Mouse (Mus musculus) kidney, postnatal 14 days (tissue): Measurements from ENCODE around the gene Serpina3g.
"Not testable (repeated sequence)": the region's sequence is repeated elsewhere in the genome, so short reads cannot be mapped to it uniquely, and the experiment has no call there.

ENCODE experiments used
- DNase-seq: peaks from one replicate; pipeline ENCODE4 v3.0.0; 2022; ENCODE audit warnings: mixed read lengths

The Serpina3g gene

DNA sequence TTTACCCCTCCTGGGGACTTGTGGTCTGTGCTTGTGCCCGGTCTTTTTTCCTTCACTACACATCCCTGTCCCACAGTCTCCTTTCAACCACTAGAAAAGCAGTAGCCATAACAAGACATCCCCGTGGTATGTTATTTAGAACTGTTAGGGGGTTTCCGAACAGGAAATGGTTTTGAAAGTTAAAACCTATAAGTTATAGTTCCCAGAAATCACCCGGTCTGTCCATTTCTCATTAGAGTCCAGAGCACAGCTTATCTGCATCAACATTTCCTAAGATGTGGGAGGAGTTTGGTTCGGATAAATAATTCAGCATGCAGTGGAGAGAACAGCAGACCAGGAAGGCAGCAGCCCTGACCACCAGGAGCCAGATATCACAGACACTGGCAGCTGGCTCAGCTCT, at the start of gene Serpina3g:
Gene Serpina3g, plus strand, starts transcription at position 331 of the 400 bp plus-strand sequence.
- DNase-seq: no peak

DNA sequence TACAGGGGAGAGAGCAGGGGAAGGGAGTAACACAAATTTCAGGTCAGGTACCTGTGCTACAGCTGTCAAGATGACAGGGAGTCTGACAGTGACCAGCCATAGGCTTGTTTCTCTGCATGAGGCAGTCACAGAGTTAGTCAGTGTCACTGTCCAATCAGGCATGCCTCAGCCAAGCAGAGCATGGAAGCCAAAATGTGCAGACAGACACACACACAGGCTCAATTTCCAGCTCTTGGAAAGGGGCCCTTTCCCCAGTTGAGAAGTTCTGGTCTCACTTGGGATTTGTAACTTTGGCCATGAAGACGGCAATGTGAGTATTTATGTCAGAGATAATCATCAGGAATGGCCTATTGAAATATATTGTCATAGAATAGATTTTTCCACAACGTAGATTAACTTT, 46.8 kb upstream of the Serpina3g start:
- no peak for DNase-seq

DNA sequence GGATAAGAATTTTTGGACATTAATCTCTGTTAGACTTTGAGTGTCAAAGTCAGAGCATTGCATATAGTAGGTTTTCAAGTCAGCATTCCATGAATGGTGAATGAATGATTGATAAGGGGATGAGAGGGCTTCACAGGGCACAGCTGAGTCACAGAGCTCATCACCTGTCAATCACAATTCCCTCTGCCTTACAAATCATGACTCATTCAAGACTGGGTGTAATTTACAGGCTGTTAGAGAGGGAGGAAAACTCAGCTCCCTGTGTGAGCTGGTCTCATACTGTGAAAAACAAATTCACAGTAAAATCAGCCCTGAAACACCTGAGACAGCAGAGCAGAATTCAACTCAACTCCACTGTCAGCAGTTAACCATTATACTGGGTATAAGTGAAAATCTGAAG, 45.2 kb upstream of the Serpina3g start:
- no peak for DNase-seq

DNA sequence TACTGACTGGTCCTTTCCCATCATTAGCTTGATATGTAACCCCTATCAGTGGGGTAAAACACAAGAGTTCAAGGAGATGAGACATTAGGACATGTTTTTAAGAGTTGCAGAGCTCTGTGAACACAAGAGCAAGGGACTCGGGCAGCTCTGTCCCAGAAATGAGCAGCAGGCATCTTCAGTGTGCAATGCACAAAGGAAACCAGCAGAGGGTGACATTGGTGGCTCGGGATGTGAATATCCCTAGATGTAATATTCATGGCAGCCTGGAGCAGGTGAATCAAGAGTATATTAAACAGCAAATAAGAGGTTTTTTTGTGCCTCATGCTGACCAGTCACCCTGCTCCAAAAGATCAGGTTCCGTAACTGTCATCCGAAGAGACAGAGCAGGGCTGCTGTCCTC, 26.9 kb upstream of the Serpina3g start:
- DNase-seq: no peak

DNA sequence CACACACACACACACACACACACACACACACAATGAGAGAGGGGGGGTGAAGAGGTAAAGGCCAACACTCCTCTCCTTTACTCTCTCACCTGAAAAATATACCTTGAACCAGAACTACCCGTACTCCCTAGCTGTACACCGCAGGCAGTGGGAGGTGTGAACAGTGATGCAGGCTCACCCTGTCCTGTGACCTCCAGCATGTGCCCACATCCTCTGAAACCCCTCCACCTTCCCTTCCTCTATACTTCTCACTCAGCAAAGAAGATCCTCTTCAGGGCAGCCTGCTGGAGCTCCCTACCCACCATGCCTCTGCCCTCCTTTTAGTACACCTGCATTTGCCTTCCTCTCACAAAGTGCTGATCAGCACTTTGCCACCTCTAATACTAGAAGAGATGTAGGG, 26.2 kb upstream of the Serpina3g start:
- no peak for DNase-seq

DNA sequence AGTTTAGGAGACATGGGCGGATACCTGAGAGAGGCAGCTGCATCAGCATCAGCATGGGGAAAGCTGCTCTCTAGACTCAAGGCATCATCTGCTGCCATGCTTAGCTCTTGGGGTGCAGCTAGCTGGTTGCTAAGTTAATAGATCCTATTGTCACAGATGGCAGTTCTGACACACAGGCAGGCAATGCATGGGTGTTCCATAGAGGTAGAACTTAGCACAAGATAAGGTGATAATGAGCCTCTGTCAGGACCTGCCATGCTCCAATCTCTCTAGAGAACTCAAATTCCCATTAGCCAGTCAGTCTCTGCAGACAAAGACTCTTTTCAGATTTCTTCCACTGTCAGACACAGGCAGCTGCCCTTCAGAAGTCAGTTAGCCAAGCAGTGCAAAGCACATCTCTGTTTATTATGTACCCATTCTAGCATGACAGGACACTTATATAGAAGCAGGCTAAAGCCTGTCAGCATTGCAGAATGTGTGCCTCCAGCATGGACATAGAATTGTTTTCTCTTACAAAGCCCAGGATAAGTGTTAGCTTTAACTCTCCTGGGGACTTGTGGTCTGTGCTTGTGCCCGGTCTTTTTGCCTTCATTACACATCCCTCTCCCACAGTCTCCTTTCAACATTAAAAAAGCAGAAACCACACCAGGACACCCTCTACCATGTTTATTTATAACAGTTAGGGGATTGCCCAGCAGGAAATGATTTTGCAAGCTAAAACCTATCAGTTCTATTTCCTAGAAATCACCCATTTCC, 22.2 kb upstream of the Serpina3g start:
- no peak for DNase-seq

DNA sequence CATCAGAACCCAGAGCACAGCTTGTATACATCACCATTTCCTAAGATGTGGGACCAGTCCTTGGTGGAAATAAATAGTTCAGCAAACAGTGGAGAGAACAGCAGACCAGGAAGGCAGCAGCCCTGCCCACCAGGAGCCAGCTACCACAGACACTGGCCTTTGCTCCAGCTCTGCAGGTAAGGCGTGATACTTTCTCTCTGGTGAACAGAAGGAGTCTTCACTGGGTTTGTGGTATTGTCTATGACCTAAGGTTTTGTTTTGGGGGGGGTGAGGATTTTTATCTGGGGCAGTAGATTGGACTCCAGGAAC, 21.6 kb upstream of the Serpina3g start, which contains the start of gene Serpina3f:
Gene Serpina3f, plus strand, starts transcription at position 100 of the 309 bp plus-strand sequence.
- no peak for DNase-seq

DNA sequence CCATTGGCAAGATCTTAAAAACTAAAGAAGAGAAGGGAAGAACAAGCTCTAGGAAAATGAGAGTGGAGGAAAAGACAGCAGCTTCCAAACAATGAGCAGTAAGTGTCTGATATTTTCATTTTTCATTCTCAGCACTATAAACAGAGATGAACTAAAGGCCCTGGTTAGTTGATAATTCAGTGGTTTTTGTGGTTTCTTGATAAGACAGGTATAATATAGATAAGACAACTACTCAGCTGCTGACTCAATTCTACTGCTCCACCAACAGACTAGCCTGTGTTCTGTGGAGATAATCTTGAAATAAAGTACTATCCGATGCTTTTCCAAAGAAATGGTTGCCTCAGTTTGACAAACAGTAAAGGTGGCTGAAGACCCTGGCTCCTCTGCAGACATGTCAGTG, 20.8 kb upstream of the Serpina3g start:
- DNase-seq: no peak

DNA sequence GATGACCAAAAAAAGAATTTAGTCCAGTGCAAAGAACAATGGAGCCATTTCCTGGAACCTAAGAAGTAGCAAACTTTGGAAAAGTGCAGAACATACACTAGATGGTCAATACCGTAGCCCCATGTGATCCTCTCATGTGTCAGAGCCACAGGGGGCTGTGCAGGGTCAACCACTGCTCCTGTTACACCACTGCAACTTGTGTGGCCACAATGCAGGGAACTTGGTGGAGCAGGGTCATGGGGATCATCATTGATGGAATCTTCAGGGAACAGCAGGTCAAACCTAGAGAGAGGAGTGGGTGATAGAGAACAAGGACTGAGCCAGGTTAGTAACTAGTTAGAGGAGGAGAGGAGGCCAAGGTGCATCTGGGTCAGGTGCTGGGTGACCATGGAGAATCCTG, 14.4 kb upstream of the Serpina3g start:
- DNase-seq: no peak

DNA sequence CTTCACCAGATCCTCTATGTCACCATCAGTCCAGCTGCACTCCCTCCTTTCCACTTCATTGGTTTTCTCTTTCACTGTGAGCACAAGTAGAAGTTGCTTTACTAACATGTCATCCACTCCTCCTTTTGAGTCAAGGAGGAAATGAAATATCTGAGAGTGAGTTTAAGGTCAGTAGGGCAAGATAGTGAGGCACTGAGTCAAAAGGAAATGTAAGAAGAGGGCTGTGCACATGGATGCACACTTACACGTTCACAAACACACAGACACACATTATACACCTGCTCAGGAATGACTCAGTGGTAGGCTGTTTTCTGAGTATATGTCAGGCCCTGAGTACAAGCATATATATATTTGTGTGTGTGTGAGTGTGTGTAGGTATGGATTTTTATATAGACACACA, 12.4 kb upstream of the Serpina3g start:
- DNase-seq: no peak

DNA sequence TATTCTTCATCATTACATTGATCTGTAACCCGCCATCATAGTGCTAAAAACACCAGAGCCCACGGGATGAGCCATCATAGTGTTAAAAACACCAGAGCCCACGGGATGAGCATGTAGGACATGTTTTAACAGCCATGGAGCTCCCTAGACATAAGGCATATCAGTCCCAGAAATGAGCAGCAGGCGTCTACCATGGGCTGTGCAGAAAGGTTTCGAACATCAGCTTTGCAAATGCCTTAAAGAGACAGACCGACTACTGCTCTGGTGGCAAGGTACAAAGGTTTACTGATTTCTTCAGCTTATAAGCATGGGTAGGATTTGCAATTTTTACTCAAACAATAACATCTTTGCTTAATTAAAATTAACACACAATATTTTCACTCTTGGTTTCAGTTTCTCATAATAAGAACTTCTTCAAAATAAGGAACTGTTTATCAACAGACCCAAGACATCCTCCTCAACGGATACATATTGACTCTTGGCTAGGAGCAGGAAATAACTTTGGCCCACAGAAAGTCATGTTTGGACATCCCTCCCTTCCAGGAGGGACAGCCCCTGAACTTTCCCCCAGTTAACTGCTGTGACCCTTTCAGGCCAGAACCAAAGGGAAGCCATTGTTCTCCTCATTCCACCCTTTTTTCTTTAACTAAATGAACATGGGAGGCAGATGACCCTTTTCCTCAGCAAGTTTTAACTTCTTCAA, 11.3 kb upstream of the Serpina3g start:
- DNase-seq: no peak

DNA sequence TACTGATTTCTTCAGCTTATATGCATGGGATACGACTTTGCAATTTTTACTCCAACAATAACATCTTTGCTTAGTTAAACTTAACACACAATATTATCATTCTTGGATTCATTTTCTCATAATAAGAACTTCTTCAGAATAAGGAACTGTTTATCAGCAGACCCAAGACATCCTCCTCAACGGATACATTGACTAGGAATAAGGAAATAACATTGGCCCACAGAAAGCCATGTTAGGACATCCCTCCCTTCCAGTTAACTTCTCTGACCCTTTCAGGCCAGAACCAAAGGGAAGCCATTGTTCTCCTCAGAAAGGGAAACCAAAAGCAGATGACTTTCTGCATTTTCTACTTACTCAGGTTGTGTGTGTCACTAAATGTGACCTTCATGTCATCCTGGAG, 5.3 kb upstream of the Serpina3g start:
- DNase-seq: no peak

DNA sequence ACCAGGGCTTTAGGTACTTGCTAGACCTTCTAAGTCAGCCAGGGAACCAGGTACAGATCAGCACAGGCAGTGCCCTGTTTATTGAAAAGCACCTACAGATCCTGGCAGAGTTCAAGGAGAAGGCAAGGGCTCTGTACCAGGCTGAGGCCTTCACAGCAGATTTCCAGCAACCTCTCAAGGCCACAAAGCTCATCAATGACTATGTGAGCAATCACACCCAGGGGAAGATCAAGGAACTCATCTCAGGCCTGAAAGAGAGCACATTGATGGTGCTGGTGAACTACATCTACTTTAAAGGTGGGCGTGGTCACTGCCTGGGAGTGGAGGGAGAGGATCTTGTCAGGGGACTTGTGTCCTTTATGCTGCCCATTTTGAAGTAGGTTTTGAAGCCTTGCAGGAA, 2.0 kb downstream of the Serpina3g start:
- not testable (repeated sequence) for DNase-seq

DNA sequence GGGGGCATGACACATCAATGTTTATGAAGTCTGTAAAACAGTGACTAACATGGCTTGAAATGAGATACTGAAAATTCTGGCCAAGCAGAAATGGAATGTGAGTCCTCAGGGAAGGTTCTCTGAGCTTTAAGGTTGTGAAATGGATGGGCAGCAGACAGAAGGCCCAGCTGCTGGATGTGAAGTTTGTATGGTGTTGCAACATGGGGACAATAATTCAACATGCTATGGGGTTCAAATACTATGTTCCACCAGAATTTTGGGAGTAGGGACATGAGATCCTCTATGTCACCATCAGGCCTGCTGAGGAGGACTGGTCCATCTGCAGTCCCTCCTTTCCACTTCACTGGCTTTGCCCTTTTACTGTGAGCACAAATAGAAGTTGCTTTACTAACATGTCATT, 7.3 kb downstream of the Serpina3g start:
- no peak for DNase-seq

DNA sequence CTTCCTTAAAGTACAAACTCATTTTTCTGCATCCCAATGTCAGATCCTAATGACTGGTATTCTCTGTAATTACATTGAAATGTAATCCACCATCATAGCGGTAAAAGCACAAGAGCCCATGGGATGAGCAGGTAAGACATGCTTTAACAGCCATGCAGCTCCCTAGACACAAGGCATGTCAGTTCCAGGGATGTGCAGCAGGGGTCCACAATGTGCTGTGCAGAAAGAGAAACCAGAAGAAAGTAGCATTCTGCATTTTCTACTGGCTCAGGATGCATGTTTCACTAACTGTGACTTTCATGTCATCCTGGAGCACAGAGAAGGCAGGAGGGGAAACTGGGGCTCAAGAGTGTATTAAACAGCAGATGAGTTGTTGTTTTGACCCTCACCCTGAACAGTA, 9.0 kb downstream of the Serpina3g start:
- DNase-seq: no peak

DNA sequence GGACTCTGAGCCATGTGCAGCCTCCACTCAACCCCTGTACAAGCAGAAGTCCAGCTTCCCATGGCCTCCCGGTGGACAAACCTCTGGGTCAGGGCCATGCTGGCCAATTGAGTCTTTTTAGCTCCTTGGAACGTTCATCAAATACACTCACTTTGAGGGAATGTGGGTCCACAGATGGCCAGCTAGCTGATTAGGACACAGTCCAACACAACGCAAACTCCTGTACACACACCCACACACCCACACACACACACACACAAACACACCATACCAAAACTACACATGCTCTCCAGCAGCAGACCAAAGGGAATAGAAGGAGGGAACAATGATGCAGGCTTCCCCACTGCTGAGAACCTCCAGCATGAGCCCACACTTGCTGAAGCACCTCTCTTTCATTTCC, 9.6 kb downstream of the Serpina3g start:
- no peak for DNase-seq

DNA sequence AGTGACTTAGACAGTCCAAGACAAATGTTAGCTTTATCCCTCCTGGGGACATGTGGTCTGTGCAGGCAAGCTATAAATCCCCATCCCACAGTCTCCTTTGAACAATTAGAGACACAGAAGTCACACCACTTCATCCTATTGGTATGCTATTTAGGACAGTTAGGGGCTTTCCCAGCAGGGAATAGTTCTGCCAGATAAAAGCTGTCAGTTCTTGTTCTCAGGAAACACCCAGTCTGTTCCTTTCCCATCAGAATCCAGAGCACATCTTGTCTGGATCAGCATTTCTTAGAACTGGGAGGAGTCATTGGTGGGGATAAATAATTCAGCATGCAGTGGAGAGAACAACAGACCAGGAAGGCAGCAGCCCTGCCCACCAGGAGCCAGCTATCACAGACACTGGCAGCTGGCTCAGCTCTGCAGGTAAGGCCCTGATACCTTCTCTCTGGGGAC, 11.5 kb downstream of the Serpina3g start:
- no peak for DNase-seq

DNA sequence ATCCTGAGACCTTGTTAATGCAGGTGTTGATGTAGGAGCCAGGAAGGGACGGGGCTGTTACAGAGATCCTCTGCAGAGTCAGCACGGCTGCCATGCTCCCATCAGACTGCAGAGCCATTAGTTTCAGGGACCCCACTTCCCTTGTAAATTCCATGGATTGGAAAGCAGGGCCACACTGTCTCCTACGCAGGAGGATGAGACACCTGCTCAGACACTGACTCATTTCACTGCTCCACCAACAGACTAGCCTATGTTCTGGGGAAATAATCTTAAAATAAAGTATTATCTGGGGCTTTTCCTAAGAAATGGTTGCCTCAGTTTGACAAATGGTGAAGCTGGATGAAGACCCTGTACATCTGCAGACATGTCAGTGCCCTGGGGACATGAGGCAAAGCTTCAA, 12.2 kb downstream of the Serpina3g start:
- no peak for DNase-seq

DNA sequence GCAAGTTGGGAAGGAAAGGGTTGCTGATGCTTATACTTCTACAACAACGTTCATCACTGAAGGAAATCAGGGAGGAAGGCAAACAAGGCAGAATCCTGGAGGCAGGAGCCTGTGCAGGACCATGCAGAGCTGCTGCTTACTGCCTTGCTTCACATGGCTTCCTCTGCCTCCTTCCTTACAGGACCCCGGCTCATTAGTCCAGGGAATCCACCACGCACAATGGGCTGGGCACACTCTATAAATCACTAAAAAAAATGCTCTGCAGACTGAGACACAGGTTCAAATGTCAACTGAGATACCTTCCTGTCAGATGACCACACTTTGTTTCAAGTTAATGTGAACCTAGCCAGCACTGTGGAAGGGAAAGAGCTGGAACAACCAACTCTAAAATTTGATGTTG, 25.0 kb downstream of the Serpina3g start:
- DNase-seq: peak; percentile 5

DNA sequence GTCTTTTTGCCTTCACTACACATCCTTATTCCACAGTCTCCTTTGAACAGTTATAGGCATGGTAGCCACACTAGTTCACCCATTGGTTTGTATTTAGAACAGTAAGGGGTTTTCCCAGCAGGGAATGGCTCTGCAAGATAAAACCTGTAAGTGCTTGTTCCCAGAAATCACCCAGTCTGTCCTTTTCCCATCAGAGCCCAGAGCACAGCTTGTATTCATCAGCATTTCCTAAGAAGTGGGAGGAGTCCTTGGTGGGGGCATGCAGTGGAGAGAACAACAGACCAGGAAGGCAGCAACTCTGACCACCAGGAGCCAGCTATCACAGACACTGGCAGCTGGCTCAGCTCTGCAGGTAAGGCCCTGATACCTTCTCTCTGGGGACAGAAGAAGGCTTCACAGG, 26.8 kb downstream of the Serpina3g start, which contains the start of gene Serpina3i:
Gene Serpina3i, plus strand, starts transcription at position 260 of the 400 bp plus-strand sequence.
- no peak for DNase-seq

DNA sequence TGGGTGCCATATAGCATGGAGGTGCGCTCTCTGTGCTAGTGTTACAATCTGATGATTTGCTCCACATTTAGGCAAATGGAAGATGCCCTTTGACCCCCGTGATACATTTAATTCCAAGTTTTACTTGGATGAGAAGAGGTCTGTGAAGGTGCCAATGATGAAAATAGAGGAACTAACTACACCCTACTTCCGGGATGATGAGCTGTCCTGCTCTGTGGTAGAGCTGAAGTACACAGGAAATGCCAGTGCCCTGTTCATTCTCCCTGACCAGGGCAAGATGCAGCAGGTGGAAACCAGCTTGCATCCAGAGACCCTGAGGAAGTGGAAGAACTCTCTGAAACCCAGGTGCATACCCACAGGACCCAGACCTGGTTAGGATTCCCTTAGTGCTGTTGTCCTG, 30.3 kb downstream of the Serpina3g start:
- DNase-seq: no peak

DNA sequence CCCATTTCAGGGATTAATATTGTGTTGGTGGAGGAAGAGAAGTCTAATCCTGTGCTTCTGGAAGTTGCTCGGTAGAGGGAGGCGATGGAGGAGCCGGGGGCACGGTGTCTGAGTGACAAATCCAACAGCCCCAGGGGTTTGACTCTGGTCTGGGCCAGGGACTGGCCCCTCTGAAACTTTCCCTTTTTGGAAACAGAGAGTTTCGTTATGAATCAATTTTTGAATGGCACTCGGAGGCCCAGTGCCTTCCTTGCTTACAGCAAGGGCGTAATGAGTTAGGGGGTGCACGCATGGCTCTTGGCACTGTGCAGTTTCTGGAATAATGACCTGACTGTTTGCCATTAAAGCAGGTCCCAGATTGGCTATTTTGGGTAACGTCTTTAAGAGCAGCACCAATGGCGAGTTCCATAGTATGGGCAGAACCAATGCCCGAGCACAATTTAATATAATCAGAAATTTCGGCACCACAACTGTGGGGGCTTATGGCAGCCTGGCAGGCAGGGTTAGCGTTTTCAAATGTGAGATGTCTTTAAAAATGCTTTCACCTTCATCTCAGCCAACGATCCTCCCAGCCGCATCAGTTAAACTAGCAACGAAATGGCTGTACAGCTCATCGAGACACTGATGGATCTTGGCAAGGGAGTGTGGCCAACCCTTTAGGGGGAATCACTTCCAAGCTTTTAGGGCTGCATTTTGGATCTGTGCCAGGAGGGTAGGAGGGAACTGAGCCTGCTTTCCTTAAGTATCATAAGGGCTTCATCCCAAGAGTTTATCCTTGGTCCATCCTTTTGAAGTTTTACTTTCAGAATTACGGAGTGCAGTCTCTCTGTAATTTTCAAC, 42.4 kb downstream of the Serpina3g start:
- DNase-seq: no peak

DNA sequence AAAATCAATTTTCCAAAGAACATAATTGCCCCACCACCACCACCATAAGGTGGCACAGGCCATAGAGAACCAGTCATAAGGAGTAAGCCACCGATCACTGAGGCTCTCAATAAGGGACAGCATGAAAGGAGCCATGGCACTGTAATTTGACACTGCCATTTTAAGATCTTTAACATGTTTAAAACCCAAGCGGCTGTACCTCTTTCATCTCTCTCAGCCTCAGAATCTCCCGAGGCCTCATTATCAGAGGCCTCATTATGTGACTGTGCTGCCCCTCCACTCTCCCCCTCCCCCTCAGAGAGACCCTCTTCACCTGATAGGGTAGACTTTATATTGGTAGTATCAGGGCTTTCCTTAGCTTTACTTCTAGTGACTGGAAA, 43.0 kb downstream of the Serpina3g start:
- DNase-seq: no peak

DNA sequence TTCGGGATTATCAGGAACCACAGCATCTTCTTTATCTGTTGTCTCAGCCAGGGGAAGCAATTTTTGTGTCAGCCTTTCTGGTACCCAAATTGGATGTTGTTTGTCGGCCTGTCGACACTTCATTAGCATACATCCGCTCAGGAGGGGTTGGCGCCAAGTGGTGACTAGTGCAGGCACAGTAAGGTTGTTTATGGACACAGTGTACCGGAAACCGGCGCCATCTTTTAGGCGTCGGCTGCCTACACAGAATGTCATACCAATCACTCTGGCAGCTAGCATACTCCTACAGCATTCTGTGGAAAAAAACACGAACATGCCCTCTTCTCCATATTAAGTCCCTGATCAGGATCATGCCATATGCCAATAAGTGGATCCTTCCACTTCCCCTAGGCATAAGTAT, 47.3 kb downstream of the Serpina3g start:
- DNase-seq: no peak
